Mouse (Mus musculus): ENCODE results near the gene Nacc2.
A peak's percentile ranks its signal among the peaks of the same experiment; 100 is the strongest.

Nacc2 gene

DNA sequence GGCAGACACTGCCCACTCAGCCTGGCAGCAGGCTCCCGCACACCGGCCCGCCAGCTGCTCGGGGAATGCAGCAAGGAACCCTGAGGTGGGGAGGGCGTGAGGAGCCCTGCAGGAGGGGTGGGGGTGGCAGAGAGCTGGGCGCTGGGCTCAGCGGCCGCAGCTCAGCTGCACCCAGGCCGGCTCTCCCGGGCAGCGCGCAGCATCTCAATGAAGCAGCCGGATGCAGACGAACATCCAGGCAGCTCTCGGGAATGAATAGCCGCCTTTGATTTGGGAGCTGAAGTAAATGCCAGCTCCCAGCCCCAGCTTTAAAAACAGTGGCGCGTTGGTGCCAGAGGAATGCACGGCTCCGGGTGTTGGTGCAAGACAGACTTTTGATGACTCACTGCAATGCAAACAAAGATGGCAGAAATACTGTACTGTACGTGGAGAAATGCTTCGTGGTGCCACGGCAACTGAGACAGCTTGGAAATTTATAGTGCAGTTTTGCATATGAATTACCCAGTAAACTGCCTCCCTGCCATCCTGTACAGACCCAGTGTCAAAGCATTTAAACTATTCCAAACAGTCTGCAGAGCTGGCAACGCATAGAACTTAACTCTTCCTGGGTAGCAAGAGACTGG lies 31.1 kb downstream of the Nacc2 start:
- DNase-seq: peak; percentile 89

DNA sequence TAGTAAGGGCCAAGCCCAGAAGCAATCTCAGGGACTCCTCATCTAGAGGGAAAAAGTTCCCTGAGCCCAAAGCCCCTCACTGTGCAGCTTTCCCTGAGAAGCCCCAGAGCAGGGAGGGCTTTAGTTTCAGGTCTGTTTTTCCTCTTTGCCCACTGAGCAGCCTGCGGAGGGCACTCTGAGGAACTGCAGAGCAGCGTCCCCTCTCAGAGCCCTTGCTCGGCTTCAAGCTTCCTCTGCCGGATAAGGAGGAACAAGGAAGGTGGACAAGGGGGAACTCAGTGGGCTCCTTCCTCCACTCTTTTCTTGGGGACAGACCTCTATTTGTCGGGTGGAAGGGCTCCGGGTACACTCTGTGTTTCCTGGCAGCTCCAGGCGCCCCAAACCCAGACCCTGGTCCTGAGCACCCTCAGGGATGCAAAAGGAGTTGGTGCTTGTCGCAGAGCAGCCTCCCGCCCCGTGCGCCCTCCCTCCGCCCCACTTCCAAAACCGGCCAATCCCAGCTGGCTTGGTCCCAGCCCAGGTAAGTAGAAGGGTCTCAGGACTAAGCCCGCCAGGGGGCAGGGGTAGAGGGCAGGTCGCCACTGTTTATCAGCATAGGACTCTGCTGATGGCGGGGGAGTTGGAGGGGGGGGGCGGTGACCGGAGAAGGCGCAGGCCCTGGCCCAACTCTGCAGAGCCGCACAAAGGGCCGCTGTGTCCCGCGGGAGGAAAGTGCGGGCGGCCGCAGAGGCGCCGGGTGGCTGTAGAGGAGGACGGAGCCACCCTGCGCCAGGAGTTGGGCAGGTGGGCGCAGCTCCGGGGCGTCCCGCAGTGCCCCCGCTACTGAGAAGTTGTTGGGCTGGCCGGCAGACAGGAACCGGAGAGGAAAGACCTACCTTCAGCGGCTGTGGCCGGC lies 31.9 kb downstream of the Nacc2 start:
- DNase-seq: no peak

DNA sequence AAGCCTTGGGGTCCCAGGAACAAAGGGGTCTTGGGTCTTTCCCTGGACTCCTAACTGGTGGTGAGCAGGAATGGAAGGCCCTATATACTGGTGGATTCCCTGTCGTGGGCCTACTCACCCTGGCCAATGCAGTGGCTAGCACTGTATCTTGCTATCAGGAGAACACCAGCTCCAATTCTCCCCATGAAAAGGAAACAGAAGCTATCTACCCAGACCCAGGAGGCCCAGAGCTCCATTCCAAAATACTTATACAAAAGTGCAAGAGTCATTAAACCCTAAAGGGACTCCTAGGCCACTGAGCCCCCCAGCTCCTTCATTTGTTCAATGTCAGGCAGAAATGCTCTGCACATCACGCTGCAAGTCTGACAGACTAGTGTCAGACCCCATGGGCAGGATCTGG lies 34.0 kb downstream of the Nacc2 start:
- DNase-seq: no peak

DNA sequence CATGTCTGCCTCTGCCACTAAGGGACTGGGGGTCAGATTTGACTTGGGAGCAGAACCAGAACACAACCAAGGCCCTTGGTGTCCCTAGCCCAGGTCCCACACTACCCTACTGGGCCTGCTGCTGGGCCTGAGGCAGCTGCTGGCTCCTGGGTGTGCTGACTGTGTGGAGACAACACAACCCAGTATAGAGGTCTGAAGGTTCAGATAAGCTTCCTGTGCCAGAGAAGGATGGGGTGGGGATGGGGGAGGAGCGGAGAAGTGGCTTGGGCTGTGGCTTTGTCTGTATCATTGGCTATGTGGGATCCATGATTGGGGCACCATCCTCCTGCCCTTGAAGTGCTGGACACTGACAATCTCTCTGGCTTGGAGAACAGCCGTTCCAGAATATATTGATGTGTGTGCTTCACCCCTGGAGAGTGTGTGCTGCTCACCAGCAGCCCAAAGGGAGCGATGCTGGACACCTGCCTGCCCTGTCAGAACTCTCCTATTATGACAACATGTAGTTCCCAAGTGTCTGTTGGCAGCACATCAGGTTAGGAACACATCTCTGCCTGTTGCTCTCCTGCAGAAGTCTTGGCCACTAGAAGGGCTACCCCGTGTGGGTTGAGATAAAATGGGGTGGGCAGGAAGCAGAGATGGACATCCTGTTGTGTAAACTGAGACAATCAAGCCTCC lies 36.0 kb downstream of the Nacc2 start:
- no peak for DNase-seq

DNA sequence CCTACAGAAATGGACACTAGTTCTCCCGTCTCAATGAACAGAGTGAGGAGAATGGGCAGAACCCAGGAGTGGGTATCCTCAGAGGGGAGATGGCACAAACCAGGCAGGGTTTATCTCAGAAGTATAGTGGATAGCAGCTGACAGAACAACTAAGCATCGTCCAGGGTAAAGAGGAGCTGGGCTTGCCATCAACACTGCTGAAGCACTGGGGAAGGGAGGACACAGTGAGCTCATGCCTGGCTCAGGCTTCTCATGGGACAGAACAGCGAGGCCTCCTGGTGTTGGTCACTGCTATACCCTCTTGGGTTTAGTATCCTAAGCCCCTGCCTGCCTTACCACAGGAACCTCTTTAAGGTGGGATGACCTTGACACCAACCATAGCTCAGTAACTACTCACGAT lies 36.5 kb downstream of the Nacc2 start:
- DNase-seq: no peak

DNA sequence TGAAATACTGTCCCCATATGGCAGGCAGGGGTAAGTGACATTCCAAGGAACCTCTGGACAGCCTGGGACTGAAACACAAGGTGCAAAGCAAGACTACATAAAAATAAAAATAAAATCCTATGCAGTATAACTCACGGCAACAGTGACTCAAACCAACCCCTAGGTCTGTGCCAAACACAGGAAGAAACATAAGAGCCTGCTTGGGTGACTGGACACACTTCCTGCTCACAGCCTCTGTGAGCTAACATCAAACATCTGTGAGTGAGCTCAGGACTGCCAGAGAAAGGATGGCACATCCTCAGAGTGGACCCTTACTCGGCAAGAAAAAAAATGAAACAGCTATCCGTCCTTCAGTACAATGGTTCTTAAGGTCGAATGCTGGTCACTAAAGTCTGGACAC lies 40.1 kb downstream of the Nacc2 start:
- DNase-seq: no peak

- DNase-seq: no peak
Measured at GRCm38 (mm10) chr2:26080830-26081229, 42.2 kb downstream of the Nacc2 start.

GRCm38 (mm10) chr2:26079409-26079808 lies 43.6 kb downstream of the Nacc2 start:
- DNase-seq: no peak

DNA sequence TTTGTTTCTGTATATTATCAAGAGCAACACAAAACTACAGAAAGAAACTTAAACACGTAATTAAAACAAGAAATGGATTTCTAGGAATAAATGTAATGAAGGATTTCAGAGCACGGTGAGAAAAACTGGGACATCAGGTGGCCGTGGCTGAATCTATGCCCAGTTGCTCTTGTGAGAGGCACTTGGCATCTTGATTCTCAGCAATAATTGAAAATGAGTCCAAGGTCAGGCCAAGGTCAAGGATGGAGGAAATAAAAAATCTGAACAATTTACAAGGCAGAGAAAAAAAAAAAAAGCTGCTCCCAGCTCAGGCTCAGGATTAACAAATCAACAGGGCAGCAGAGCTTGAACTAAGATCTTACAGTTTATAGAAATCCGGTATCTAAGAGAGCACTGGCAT lies 46.0 kb downstream of the Nacc2 start:
- DNase-seq: no peak

DNA sequence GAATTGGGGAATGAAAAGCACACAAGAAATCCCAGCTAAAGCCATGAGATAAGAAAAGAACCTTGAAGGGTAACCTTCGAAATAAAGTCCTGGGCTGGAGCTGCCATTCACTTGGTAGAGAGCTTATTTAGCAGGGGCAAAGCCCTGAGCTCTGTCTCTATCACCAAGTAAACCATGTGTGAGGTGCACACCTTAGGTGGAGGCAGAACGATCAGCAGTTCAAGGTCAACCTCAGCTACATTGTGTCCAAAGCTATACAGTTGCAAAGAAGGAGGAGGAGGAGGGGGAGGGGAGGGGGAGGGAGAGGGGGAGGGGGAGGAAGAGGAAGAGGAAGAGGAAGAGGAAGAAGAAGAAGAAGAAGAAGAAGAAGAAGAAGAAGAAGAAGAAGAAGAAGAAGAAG lies 46.9 kb downstream of the Nacc2 start:
- no peak for DNase-seq

GRCm38 (mm10) chr2:26074551-26074950 lies 48.5 kb downstream of the Nacc2 start:
- no peak for DNase-seq

DNA sequence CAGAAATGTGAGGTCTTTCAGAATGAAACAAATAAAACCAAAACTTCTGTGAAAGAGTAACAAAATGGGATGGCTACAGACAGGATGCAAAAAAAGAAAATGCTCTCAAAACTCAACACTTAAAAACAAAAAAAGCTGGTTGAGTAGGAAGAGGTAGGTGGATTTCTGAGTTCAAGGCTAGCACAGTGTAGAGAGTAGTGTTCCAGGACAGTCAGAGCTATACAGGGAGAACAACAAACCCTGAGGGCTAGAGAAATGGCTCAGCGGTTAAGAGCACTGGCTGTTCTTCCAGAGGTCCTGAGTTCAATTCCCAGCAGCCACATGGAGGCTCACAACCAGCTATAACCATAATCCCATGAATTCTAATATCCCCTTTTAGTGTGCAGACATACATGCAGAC lies 54.4 kb downstream of the Nacc2 start:
- DNase-seq: no peak

DNA sequence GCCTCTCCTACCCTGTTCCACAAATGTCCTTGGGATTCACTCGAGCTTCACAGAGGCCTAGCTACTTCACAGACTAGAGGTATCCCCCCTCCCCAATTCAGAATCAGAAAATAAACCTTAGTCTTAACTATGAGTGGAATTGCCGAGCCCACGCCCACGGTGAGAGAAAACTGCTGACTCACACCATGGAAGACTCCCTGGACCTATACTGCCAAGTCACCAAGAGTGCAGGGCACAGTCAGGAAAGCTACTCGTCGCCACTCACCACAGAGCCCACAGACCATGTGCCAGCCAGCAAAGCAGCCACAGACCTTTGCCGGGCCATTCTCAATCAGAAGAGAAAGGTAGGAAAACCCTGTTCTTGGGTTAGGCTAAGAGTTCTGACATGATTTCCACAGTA lies 54.8 kb downstream of the Nacc2 start:
- DNase-seq: no peak

DNA sequence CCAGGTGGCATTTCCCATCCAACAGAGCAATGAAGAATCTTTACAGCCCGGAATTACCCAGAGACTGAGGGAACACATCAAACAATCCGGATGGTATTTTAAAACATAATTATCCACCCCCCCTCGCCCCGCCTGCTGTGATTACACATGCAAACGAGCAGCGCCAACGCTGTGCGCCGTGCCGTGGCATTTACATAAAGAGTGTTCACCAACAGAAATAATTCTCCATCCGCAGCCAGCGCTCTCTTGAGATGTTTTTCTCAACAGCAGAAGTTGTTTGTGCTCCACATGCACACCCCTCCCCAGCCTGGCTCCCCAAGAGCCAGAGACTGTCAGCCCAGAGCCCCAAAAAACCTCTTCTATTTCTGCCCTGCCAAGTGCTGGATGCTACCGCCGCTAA lies 56.5 kb downstream of the Nacc2 start:
- peak; percentile 92 for DNase-seq

DNA sequence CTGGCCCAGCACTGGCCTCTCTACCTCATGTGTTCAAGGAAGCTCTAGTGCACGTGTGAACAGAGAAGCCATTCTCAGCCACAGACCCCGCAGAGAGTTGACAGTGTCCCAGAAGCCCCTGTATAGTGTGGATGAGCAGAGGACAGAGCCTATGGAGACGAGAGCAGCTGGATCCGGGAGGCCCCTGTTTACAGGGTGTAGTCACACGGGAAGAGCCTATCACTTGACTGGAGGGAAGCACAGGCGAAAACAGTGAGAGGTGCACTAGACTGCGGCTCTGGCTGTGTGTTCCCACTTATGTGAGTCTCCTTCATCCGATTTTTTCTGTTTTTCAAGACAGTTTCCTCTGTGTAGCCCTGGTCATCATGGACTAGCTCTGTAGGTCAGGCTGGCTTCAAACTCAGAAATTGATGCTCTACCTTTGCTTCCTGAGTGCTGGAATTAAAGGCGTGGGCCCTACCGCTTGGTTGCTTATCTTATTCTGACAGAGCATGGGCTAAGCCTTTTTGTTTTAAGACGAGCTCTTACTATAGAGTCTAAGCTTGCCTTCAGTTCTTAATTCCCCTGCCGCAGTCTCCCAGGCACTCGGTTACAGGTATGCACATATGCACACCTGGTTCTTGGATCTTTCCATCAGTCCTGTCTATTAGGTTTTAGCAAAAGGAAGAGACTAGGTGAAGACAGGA lies 60.1 kb downstream of the Nacc2 start:
- no peak for DNase-seq

GRCm38 (mm10) chr2:26062241-26062640 lies 60.8 kb downstream of the Nacc2 start:
- no peak for DNase-seq

DNA sequence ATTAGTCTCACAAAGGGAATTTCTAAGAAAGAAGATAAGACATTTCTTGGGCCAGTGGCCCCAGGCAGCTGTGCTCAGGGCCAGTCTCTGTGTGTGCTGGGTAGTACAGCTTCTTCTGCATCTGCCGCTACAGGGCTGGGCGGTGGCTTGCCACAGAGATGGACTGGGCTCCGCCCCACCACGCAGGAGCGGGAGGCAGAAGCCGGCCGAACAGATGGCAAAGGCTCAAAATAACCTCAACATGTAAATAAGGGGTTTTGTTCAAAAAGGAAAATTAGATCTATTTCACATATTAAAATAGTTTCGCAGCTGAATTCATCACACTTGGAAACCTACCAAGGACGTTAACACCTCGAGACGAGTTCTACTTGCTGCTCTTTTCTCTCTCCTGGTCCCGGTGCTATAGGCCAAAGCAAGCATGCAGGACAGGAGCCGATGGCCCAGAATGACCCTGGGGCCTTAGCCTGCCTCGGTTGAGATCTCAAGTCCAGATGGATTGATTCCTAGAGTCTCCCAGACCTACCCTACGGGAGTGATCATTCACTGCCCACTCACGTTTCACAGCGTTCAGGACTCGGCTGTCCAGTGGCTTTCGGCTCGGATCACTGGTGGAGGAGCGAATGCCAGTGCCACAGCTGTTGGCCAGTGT lies 61.9 kb downstream of the Nacc2 start:
- peak; percentile 63 for DNase-seq

DNA sequence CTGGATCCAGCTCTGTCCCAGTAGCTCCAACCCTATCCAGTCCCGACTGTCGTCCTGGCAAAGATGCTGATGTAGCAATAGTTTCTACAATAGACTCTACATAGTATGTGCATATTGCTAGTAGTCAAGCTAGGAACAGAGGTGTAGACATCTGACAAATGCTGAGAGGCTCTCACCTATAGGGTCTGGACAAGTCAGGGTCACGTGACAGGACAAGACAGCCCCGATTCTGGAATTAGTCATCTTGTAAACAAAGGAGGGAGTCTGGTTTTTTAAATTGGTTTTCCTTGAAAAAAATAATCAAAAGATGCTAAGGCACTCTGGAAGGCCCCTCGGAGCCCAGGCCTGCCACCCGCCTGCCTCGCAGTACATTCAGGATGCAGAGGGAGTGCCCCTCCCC lies 66.0 kb downstream of the Nacc2 start:
- DNase-seq: no peak

GRCm38 (mm10) chr2:26056226-26056625 lies 66.8 kb downstream of the Nacc2 start:
- DNase-seq: no peak

DNA sequence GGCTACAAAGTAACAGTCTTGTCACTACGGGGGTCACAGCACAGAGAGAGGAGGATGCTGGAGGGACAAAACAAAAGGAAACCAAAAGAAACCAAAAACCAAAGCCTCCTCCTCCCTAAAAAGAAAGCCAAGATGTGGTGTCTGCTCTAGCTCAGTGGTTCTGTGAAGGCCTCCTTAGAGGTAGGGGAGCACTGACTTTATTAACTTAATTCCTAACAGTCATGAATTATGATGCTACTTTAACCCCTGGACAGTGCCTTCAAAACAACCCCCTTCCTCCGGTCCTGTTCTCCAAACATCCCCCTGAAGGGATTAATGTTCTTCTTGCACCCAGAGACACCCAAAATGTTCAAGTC lies 67.3 kb downstream of the Nacc2 start:
- DNase-seq: no peak

GRCm38 (mm10) chr2:26055046-26055746 lies 67.8 kb downstream of the Nacc2 start:
- DNase-seq: peak; percentile 59

GRCm38 (mm10) chr2:26052806-26053205 lies 70.2 kb downstream of the Nacc2 start:
- DNase-seq: no peak
